Mouse (Mus musculus) hindbrain, embryonic 12.5 days (tissue): ENCODE data around the gene Cend1. TPM values are rescaled to one million over a fixed set of nuclear protein-coding genes. Genes with fewer than 3 reads are reported as not detected.

Source experiments
- ATAC-seq: fragments of 200-750 bp; cut with Nextera tagmentation; 2 replicates; pipeline ENCODE4 v1.8.0; 2017; ENCODE audit warnings: moderate TSS enrichment; ENCODE audit not compliant: low FRiP score
- H3K27ac ChIP-seq: fragments of 300-500 bp; sonication (generic); 2 replicates; pipeline ENCODE4 v1.5.1; 2016; ENCODE audit warnings: mild to moderate bottlenecking
- H3K27me3 ChIP-seq: fragments of 300-500 bp; sonication (generic); 2 replicates; pipeline ENCODE4 v1.6.1; 2016; ENCODE audit warnings: mild to moderate bottlenecking
- H3K36me3 ChIP-seq: fragments of 300-500 bp; sonication (generic); 2 replicates; pipeline ENCODE4 v1.6.1; 2016; ENCODE audit warnings: mild to moderate bottlenecking
- H3K4me1 ChIP-seq: fragments of 300-500 bp; sonication (generic); 2 replicates; pipeline ENCODE4 v1.6.1; 2016
- H3K4me2 ChIP-seq: fragments of 300-500 bp; sonication (generic); replicated peaks from 2 replicates; pipeline ENCODE4 v1.6.1; 2016; ENCODE audit warnings: mild to moderate bottlenecking
- H3K4me3 ChIP-seq: fragments of 300-500 bp; sonication (generic); 2 replicates; pipeline ENCODE4 v1.5.1; 2016; ENCODE audit warnings: mild to moderate bottlenecking
- H3K9ac ChIP-seq: fragments of 300-500 bp; sonication (generic); 2 replicates; pipeline ENCODE4 v1.6.1; 2016; ENCODE audit warnings: mild to moderate bottlenecking, moderate library complexity
- H3K9me3 ChIP-seq: fragments of 300-500 bp; sonication (generic); replicated peaks from 2 replicates; pipeline ENCODE4 v1.6.1; 2016; ENCODE audit warnings: mild to moderate bottlenecking
- WGBS: fragments of 180-500 bp; shearing (Covaris S2); methylation state at CpG from one replicate; pipeline ENCODE4 v1.1.7; 2016; 5-methylcytosine and 5-hydroxymethylcytosine counted together
- polyA plus RNA-seq: library from polyadenylated mRNA; unstranded; fragments of >200 nt; fragmentation: Nextera tagmentation; extraction: Ambion mirVana; gene quantifications from 2 replicates; pipeline ENCODE4 v1.2.1, GENCODE M21; 2016

Gene Cend1
- polyA plus RNA-seq, 1 experiment from 2014 or later: 27.9 TPM

- H3K4me2 ChIP-seq: peak within 1 kb of the TSS; percentile 81
- H3K9ac ChIP-seq: peak within 1 kb of the TSS; percentile 58
- peak within 1 kb of the TSS; percentile 65 for H3K4me3 ChIP-seq
- H3K9me3 ChIP-seq: no peaks in the 10 kb centered on the region
- peak; percentile 95 for ATAC-seq
- peaks cover 12% of the 10 kb centered on the region for H3K4me1 ChIP-seq
- peak within 1 kb of the TSS; percentile 76 for H3K27ac ChIP-seq
- peaks cover 13% of the 10 kb centered on the region for H3K36me3 ChIP-seq
- under 1% methylated on average over 57 of the region's 57 CpGs for WGBS
- H3K27me3 ChIP-seq: peaks cover 8% of the 10 kb centered on the region; the same call in 1 of the 2 replicates
Observed at GRCm38 (mm10) chr7:141391625-141392551, 37.4 kb downstream of the Cend1 start, which contains the start of gene Taldo1. TSS of gene Taldo1 (plus strand) at chr7:141392199.

GRCm38 (mm10) chr7:141390326-141391259, 38.7 kb downstream of the Cend1 start:
- H3K36me3 ChIP-seq: 0 out of 2 replicates have a peak, but pooled peaks cover under 1% of the 10 kb centered on the region
- H3K4me3 ChIP-seq: no peak overlapping the region
- H3K9ac ChIP-seq: no peak overlapping the region; the same call in 1 of the 2 replicates
- 56% methylated on average over 9 of the region's 9 CpGs for WGBS
- no peak overlapping the region for H3K27ac ChIP-seq
- peaks cover 12% of the 10 kb centered on the region for H3K4me1 ChIP-seq
- no peak overlapping the region for H3K4me2 ChIP-seq
- H3K9me3 ChIP-seq: no peaks in the 10 kb centered on the region
- H3K27me3 ChIP-seq: peaks cover 11% of the 10 kb centered on the region; the same call in 1 of the 2 replicates
- no peak for ATAC-seq

- Histone ChIP-seq H3K4me2 (no peak overlapping the region), H3K9me3 (no peaks in the 10 kb centered on the region), H3K27me3 (peaks cover 11% of the 10 kb centered on the region; the same call in 1 of the 2 replicates), H3K27ac (no peak overlapping the region), H3K9ac (no peak overlapping the region), H3K36me3 (no peaks in the 10 kb centered on the region), H3K4me1 (peaks cover 12% of the 10 kb centered on the region), H3K4me3 (no peak overlapping the region)
- no peak for ATAC-seq
- 59% methylated on average over 3 of the region's 3 CpGs for WGBS
Observed at GRCm38 (mm10) chr7:141388487-141389109, 40.7 kb downstream of the Cend1 start.

- H3K9ac ChIP-seq: no peak overlapping the region
- H3K4me3 ChIP-seq: no peak overlapping the region
- no peaks in the 10 kb centered on the region for H3K36me3 ChIP-seq
- 59% methylated on average over 2 of the region's 2 CpGs for WGBS
- no peaks in the 10 kb centered on the region for H3K9me3 ChIP-seq
- H3K4me2 ChIP-seq: no peak overlapping the region
- H3K27me3 ChIP-seq: peaks cover 13% of the 10 kb centered on the region; the same call in 1 of the 2 replicates
- ATAC-seq: no peak
- H3K4me1 ChIP-seq: peaks cover 8% of the 10 kb centered on the region
- H3K27ac ChIP-seq: no peak overlapping the region
Observed at GRCm38 (mm10) chr7:141387807-141388486, 41.3 kb downstream of the Cend1 start.

- H3K9me3 ChIP-seq: no peaks in the 10 kb centered on the region
- no peak overlapping the region for H3K9ac ChIP-seq
- 77% methylated on average over 4 of the region's 4 CpGs for WGBS
- H3K27me3 ChIP-seq: peaks cover 13% of the 10 kb centered on the region; the same call in 1 of the 2 replicates
- no peak overlapping the region for H3K4me2 ChIP-seq
- no peak overlapping the region for H3K27ac ChIP-seq
- ATAC-seq: no peak
- H3K4me1 ChIP-seq: no peaks in the 10 kb centered on the region
- H3K36me3 ChIP-seq: no peaks in the 10 kb centered on the region
- H3K4me3 ChIP-seq: no peak overlapping the region
Observed at GRCm38 (mm10) chr7:141381068-141381835, 48.0 kb downstream of the Cend1 start.

GRCm38 (mm10) chr7:141379584-141379983, 49.7 kb downstream of the Cend1 start:
- no peak overlapping the region for H3K9ac ChIP-seq

More at GRCm38 (mm10) chr7:141379584-141379983, 49.7 kb downstream of the Cend1 start:
- H3K4me2 ChIP-seq: no peak overlapping the region
- no peaks in the 10 kb centered on the region for H3K36me3 ChIP-seq
- H3K4me1 ChIP-seq: no peaks in the 10 kb centered on the region
- peaks cover 10% of the 10 kb centered on the region; the same call in 1 of the 2 replicates for H3K27me3 ChIP-seq
- no peak overlapping the region for H3K4me3 ChIP-seq
- H3K9me3 ChIP-seq: no peaks in the 10 kb centered on the region
- ATAC-seq: no peak
- H3K27ac ChIP-seq: no peak overlapping the region
- 63% methylated on average over 4 of the region's 4 CpGs for WGBS

Other genes starting within 250 kb of the Cend1 start
- 95.1 and 103 TPM in 2 replicates for gene Hras, start 235.5 kb downstream of the Cend1 start, polyA plus RNA-seq
- gene Lrrc56, start 235.3 kb downstream of the Cend1 start, polyA plus RNA-seq: 10.8 and 12.2 TPM in 2 replicates
- gene Lmntd2, start 215.4 kb downstream of the Cend1 start, polyA plus RNA-seq: 3.3 and 3.9 TPM in 2 replicates
- gene Rassf7, start 213.6 kb downstream of the Cend1 start, polyA plus RNA-seq: 34.7 and 35.6 TPM in 2 replicates
- 95.5 and 99.3 TPM in 2 replicates for gene Phrf1, start 200.7 kb downstream of the Cend1 start, polyA plus RNA-seq
- gene Irf7, start 163.0 kb downstream of the Cend1 start, polyA plus RNA-seq: 1.1 and 1.5 TPM in 2 replicates
- not detected in 2 replicates for gene Cdhr5, start 152.7 kb downstream of the Cend1 start, polyA plus RNA-seq
- gene Sct, start 150.4 kb downstream of the Cend1 start, polyA plus RNA-seq: 2.4 and 2.7 TPM in 2 replicates
- gene Drd4, start 137.5 kb downstream of the Cend1 start, polyA plus RNA-seq: 0.81 and 0.86 TPM in 2 replicates
- gene Deaf1, start 101.8 kb downstream of the Cend1 start, polyA plus RNA-seq: 96.5 and 96.6 TPM in 2 replicates
- gene Tmem80, start 101.8 kb downstream of the Cend1 start, polyA plus RNA-seq: 60.5 and 66.9 TPM in 2 replicates
- gene Eps8l2, start 90.6 kb downstream of the Cend1 start, polyA plus RNA-seq: 2.6 and 2.7 TPM in 2 replicates
- gene Taldo1, start 37.3 kb downstream of the Cend1 start, polyA plus RNA-seq: 352 and 355 TPM in 2 replicates
- gene Gatd1, start 15.4 kb downstream of the Cend1 start, polyA plus RNA-seq: 52.2 and 54.1 TPM in 2 replicates
- gene Slc25a22, start 8.4 kb upstream of the Cend1 start, polyA plus RNA-seq: 54.8 and 62.1 TPM in 2 replicates
- gene Pidd1, start 14.5 kb upstream of the Cend1 start, polyA plus RNA-seq: 10.8 and 11.6 TPM in 2 replicates
- gene Rplp2, start 17.9 kb upstream of the Cend1 start, polyA plus RNA-seq: 801 and 888 TPM in 2 replicates
- 16.2 and 19.1 TPM in 2 replicates for gene Pnpla2, start 25.7 kb upstream of the Cend1 start, polyA plus RNA-seq
- gene Cracr2b, start 31.6 kb upstream of the Cend1 start, polyA plus RNA-seq: 7.7 and 8.9 TPM in 2 replicates
- gene Cd151, start 37.9 kb upstream of the Cend1 start, polyA plus RNA-seq: 14.4 and 17.3 TPM in 2 replicates
- 62.0 and 69.0 TPM in 2 replicates for gene Polr2l, start 45.6 kb upstream of the Cend1 start, polyA plus RNA-seq
- 30.1 and 31.1 TPM in 2 replicates for gene Tspan4, start 45.7 kb upstream of the Cend1 start, polyA plus RNA-seq
- 31.8 and 32.1 TPM in 2 replicates for gene Chid1, start 110.4 kb upstream of the Cend1 start, polyA plus RNA-seq
- 114 and 117 TPM in 2 replicates for gene Ap2a2, start 132.7 kb upstream of the Cend1 start, polyA plus RNA-seq
- gene Muc6, start 225.8 kb upstream of the Cend1 start, polyA plus RNA-seq: 0.17 and 0.30 TPM in 2 replicates